Mouse (Mus musculus): ENCODE results near the gene Klhdc8b. TPM values are rescaled to one million over a fixed set of nuclear protein-coding genes. Genes with fewer than 3 reads are reported as not detected.

Gene Klhdc8b
- total RNA-seq, 2 experiments from 2014 or later, result 6.8 to 8.9 TPM

DNA sequence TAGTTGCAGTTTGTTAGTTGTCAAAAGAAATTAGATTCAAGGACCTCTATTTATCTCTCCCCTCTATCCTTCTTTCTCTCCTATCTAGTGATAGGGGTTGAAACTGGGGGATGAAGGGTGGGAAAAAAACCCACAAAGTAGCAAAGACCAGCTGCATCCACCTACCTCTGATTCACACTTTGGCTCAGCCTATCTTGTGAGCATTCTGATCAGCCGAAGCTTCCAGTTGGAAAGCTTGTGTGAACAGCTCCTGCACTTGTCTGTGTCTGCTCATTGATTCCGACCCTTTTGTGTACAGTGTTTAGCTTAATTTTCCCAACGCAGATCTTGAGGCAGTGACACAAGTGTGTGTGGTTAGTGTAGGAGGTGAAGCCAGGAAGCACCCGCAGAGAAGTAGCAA, 7.9 kb downstream of the Klhdc8b start:
- intact Hi-C loops (cut with DNase I), result loop anchor here (5.0 kb wide), 2 partner anchors 56 to 146 kb away; partner anchors contain the start of genes Rhoa and Tcta
- DNase-seq, result no peak

DNA sequence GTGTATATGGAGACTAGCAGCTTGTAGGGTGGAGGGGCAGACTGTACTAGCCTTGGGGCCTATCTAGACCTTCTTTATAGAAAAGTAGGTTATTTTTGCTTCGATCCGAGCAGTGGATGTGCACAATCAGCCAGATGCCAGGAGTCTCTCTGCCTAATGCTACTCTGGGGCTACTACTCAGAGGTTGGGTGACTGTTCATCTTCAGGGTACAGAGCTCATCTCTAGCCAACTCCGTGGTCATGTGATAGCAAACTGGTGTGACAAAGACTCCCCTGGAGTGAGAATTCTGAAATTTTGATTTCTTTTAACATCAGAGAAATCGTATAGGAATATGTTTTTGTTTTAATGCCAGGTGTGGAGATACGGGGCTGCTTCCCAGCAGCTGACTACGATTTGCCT, 8.5 kb downstream of the Klhdc8b start:
- no peak for DNase-seq
- intact Hi-C loops (cut with DNase I), result loop anchor here (5.0 kb wide), 2 partner anchors 56 to 146 kb away; partner anchors contain the start of genes Rhoa and Tcta

DNA sequence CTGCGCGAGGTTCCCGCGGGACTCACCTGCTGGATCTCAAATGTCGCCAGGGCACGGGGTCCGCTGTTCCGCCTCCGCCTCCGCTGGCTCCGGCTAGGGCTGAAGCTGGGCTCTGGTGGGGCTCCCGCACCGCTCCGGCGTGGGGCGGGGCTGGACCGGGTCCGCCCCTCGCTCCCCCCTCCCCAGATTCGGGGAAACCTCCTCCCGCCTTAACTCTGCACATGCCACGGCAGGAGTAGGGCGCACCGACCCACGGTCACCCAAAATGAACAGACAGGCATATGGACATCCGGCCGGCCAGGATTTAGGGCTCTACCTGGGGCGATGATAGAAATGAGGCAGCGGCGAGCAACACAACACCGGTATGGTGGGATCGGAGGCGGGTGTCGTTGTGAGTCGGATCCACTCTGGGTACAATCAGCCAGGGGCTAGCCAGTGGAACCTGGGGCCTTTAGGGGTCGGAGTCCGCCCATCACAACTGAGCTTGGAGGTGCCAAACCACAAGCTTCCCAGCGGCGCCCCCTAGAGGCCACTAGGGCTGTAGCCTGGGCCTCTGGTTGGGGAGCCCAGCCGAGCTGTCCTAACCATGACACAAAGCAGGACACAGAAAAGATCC, 9.0 kb downstream of the Klhdc8b start:
- intact Hi-C loops (cut with DNase I), result loop anchor here (5.0 kb wide), 2 partner anchors 55 to 145 kb away; partner anchors contain the start of genes Rhoa and Tcta
- peak; percentile 89 to 92 for DNase-seq

DNA sequence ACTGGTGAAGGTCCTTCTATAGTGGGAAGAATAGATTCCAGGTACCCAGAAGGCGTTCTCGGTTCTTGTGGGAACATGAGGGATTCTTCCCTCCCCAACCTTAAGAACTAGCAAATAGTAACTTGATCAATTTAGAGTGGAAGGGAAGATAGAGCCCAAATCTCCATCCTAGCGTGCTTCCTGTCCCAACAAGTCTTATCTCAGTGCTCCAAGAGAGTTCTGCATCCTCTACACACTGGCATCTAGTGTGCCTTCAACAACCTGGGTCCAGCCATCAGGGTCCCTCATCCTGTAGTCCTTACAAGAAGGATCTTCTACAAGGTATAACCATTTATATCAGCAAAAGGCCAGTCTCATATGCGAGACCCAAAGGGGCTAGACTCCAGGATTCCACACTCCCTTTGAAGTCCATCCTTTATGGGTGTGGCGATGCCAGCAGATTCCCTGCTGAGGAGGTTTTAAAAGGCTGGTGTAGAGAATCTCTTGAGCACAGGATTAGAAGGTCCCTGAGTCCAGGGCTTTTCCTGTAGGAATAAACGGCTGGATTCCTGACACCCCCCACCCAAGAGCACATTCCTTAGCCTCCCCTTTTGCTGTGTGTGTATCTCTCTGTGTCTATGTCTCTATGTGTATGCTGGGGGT, 9.7 kb downstream of the Klhdc8b start:
- intact Hi-C loops (cut with DNase I), result loop anchor here (5.0 kb wide), 2 partner anchors 54 to 144 kb away; partner anchors contain the start of genes Rhoa and Tcta
- no peak for DNase-seq

DNA sequence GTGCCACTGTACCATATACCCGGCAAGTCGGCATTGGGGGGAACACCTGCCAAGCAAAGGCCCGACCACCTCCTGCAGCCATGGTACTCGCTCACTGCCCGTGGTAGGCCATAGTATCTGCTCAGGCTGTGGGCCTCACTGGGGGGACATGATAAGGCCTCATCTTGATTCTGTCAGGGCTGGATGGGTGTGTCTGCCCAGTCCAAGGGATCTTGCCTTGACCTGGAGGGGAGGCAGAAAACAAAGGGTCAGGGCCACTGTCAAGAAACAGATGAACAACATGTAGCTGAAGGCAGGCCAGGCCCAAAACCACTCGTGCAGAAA, 10.2 kb downstream of the Klhdc8b start:
- DNase-seq, result no peak
- intact Hi-C loops (cut with DNase I), result loop anchor here (5.0 kb wide), 2 partner anchors 54 to 144 kb away; partner anchors contain the start of genes Rhoa and Tcta

DNA sequence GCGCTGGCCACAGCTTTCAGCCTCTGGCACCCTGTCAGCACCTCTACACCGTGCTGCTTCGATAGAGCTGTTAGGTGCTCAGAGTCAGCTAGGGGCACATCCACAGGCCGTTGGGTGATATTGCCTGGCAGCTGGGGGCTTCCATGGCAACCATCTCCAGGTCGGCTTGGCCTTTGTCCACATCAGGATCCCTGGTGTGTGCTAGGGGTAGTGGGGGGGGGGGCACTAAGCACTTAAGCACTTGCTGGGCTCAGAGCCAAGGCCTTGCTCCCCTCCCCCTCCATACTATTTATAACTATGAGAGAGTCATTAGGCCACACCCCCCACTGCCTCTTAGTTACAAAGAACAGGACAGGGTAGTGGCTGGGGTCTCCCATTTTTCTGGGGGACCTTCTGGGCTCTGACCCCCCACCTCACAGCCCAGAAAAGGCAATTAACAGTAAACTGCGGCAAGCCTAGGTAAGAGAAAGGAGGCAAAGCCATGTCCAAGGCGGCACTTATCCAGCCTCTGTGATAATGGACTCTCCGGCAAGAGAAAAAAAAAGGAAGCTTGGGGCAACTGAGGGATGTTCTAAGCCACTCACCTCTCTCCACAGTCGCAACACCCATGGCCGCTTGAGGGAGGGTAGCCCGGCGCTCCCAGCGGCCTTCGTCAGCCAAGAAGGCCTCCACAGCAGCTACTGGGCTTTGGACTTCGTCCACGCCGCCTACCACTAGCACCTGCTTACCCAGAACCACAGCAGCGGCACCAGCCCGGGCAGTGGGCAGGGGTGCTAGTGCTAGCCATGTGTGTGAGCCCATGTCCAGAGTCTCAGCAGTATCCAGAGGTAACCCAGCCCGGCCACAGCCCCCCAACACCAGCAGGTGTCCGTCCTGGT, 10.8 kb downstream of the Klhdc8b start:
- intact Hi-C loops (cut with DNase I), result loop anchor here (5.0 kb wide), 2 partner anchors 53 to 143 kb away; partner anchors contain the start of genes Rhoa and Tcta
- peak in 1 of 2 experiments; percentile 28 for DNase-seq

DNA sequence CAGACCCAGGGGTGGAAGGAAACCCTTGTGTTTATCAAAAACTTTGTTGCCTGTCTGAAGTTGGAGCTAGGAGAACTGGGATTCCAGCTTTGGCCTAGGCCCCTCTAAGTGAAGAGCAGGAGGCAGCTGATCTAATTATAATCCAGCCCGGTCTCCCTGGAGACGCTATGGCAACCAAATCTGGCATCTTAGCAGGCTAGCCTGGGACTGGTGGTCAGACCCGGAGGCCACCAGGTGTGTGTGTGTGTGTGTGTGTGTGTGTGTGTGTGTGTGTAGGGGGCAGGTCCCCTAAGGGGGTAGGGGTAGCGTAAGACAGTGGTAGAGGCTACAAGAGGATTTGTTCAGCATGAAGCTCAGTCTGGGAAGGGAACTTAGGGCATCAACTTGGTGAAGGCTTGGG, 11.5 kb downstream of the Klhdc8b start:
- intact Hi-C loops (cut with DNase I), result loop anchor here (5.0 kb wide), 2 partner anchors 53 to 143 kb away; partner anchors contain the start of genes Rhoa and Tcta
- DNase-seq, result peak in 1 of 2 experiments; percentile 34

DNA sequence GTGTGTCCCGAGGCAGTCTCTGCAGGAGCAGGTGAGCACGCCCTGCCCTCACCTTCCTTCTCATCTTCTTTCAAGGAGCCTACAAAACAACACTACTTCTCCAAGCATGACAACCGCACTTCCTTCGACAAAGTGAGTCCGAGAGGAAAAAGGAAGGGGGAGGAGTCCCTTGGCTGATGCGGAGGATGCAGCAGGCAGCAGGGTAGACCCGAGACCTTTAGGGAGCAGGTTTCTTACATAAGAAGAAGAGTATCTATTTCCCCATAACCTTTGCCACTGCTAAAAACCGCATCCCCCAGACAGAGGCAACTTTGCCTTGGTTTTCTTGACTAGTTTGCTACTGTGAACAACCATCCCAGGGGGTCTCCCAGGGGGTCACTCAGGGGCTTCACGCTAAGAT, 16.3 kb downstream of the Klhdc8b start:
- DNase-seq, result no peak
- intact Hi-C loops (cut with DNase I), result no loop called here

DNA sequence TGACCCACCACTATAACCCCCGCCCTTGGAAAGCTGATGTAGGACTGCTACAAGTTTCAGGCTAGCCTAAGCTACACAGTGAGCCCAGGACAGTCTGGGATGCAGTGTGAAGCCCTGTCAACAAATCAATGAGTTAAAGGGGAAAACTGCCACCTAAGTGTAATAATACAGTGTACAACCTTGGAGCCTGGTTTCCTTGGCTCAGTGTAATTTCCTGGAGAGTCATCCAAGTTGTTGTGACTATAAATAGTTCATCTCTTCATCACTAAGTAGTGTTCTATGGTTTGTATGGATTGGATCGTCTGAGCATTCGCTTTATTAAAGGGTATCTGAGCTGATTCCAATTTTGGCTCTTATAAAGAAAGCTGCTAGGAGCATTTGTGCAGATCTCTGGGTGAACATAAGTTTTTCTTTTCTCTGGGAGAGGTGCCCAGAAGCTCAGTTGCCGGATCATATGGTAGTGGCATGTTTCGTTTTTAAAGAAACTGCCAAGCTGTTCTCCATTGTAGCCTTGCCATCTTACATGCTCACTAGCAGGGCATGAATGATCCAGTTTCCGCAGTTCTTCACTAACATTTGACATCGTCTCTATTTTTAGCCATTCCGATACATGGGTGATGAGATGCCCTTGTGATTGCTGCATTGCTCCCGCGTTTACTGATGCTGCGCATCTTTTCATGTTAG, 20.0 kb downstream of the Klhdc8b start:
- intact Hi-C loops (cut with DNase I), result no loop called here
- DNase-seq, result no peak

DNA sequence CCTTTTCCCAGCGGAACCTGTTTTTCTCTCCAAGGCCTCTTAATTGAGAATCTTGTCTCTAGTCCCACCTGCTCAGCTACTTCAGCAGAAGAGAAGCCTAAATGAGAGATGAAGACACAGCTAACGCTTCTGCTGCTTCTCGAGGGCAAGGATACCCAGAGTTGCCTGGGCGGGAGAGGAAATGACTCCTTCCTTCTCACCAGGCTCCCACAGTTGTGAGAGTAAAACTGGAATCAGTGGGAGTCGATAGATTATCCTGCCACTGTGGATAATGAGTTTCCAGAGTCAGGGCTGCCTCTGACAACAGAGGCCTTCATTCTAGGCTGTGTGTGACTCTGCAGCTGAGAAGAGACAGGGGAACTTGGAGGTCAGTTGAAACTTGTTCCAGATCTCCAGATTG, 20.9 kb downstream of the Klhdc8b start:
- DNase-seq, result no peak
- intact Hi-C loops (cut with DNase I), result no loop called here

DNA sequence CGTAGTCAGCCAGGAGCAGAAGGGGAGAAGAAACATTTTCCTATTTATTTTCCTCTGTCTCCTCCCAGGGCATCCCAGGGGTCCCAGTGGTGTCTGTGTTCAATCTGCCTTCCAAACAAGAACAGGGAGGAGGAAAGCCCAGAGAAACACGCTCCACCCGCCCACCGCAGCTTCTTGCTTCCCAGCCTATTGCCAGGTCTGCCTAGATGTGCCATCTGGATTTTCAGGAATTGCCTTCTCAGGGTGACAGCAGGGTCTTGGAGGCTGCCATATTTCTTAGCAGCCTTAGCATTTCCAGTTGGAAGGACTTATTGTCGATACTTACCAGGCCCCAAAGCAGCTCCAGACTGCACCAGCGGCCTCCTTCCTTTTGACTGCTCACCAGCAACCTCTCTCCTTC, 22.2 kb downstream of the Klhdc8b start:
- DNase-seq, result no peak
- intact Hi-C loops (cut with DNase I), result no loop called here

DNA sequence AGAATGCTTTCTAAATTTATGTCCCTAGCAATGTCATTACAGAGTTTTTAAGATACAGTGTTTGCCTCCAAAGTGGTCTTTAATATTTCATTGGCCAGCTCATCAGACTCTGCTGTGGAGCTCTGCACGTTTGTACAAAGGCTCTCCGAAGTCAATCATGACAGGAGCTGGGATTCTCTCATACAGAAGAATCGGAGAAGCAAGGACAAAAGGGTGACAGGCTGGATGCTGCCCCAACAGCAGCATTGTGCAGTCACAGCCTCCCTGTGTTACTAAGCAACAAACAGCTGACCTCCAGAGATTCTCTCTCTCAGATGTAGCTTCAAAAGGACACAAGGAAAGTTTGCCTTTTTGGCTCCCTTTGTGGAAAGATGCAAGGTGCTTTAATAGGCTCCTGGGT, 25.2 kb downstream of the Klhdc8b start, which contains the start of gene BC048562:
TSS of gene BC048562 (plus strand) at position 301 of the 400 bp plus-strand sequence.
- DNase-seq, result no peak
- intact Hi-C loops (cut with DNase I), result no loop called here

DNA sequence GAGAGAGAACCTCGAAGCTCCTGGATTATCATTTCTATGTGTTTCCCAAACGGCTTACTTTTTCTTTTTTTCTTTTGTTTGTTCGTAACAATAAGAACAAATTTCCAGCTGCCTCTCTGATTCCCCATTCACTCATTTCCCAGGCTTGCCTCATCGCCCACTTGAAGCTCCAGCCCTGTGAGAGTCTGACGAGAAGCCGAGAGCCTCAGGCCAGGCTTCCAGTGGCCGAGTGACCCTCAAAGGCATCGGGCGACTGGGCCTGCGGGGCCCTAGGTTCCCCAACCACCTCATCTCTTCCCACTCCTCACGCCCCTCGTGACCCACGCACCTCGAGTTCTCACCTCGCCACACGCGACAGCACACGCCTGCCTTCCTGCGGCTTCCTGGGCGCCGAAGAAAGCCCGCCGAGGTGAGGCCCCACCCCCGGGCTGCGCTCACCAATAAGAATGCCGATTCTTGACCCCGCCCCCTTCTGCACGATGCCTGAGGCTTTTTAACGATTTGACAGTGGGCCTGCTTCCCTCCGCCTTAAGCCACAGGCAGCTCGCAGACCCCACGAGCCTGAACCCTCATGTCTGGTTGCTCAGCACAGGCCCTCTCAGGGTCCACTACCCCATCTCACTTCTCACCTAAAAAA, 29.8 kb downstream of the Klhdc8b start:
- intact Hi-C loops (cut with DNase I), result loop anchor here (1.0 kb wide), 1 partner anchor 41 kb away; no protein-coding TSS in a partner anchor

DNA sequence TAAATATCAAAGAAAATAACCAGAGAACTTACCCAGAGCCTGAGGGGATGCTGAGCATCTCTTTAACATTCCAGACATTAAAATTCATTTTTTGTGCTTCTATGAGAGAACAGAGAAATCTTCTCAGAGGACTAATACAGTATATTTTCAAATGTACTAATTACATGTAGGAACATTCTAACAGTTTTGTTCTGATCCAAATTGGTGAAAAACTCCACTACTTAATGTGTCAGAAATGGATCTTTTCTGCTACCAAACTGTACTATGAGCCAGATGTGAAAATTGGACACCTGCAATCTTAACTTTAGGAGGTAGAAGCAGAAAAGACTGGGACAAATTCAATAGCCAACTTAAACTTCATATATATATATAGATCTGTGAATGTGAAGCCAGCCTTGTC, 33.0 kb downstream of the Klhdc8b start, which contains the start of gene Ccdc36:
TSS of gene Ccdc36 (minus strand) at position 101 of the 400 bp plus-strand sequence.
- intact Hi-C loops (cut with DNase I), result no loop called here

More for the DNA sequence above, 29.8 kb downstream of the Klhdc8b start:
- DNase-seq, result no peak

DNA sequence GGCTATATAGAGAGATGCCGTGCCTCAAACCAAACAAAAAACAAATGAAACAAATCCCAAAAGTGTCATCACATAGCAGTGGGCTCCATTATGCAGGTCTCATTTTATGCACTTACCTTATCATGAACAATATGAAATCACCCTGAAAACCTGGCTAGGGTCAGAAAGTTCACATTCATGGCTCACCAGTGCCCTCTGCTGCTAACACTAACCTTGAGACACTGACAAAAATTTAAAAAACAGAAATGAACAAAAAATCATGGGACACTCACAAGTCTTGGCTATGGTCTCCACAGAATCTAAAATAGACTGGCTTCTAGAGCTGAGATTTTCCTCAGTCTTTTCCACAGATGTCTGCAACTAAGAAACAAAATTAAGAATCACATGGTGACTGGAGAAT, 49.2 kb downstream of the Klhdc8b start:
- peak in 1 of 2 experiments; percentile 26 for DNase-seq

More for the DNA sequence above, 33.0 kb downstream of the Klhdc8b start, which contains the start of gene Ccdc36:
- DNase-seq, result no peak

DNA sequence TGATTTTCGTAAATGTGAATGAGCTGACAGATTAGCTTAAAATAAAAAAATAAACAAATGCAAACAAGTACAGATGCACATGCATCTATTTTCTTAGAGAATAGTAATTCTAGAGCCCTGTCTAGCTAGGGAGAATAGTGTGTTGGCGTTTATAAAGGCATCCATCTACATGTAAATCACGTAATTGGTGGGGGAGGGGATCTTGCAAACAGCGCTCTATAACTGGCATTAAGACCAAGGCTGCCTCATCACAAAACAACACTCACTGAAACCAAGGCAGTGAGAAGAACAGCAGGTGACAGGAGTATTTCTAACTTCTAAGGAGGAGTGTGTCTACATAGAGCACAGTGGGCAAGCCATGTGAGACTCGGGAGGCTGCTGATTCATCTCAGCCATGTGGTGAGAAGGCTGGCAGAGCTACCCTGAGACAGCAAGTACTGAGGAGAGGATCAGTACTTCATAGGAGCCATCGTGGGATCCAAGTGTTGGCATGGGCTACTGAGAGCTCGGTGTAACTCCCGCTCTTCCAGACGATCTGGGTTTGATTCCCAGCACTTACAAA, 49.9 kb downstream of the Klhdc8b start:
- no peak for DNase-seq
- intact Hi-C loops (cut with DNase I), result no loop called here

More for the DNA sequence above, 49.2 kb downstream of the Klhdc8b start:
- intact Hi-C loops (cut with DNase I), result no loop called here

DNA sequence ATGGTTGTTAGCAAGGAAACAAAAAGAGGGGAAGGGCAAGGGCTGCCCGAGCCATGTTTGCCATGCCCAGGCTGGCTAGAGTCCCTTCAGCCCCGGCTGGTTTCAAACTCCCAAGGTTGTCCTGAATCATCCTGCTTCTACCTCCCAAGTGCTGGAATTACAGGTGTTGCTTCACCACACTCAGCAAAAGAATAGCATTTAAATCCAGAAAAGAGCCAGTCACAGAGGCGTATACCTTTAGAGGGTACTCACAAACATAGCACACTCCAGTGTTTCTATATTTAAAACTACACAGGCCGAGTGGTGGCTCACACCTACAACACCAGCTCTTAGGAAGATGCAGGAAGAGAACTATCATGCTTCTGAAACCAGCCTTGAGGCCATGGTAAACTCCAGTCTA, 51.8 kb downstream of the Klhdc8b start:
- intact Hi-C loops (cut with DNase I), result no loop called here
- DNase-seq, result no peak

DNA sequence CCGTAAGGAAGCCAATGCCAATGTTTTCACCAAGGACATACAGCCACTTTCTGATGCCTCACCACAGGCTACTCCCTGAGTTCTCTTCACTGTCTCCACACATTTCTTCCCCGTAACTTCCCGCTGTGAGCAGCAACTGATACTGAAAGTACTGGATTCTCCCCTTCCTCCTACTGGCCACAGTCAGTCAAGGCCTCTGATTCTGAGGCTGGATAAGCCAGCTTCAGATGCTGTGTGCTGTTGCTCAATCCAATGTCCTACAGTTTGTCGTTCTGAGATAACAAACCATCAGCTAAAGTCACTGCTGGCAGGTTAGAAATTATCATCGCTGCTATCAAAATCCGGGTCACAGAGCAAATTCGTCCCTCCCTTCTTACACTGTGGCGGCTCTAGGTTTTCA, 56.9 kb downstream of the Klhdc8b start:
- intact Hi-C loops (cut with DNase I), result no loop called here
- DNase-seq, result no peak

DNA sequence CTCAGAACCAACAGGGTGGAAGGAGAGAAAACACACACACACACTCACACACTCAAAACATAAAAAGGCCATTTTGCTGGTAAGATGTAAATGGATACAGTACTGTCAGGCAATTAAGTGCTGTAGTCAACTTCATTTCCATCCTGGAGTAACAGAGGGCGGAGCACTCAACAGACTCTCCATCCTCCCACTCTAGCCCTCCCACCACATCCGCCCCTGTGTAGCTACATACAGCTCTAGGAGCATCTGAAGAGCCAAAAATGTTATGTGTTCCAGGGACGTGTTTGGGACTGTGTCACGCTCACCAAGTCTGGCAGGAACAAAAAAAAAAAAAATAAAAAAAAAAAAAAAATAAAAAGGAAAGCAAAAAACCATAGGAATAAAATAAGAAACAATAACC, 58.3 kb downstream of the Klhdc8b start:
- intact Hi-C loops (cut with DNase I), result no loop called here
- no peak for DNase-seq
